In the genomic region with DNA sequence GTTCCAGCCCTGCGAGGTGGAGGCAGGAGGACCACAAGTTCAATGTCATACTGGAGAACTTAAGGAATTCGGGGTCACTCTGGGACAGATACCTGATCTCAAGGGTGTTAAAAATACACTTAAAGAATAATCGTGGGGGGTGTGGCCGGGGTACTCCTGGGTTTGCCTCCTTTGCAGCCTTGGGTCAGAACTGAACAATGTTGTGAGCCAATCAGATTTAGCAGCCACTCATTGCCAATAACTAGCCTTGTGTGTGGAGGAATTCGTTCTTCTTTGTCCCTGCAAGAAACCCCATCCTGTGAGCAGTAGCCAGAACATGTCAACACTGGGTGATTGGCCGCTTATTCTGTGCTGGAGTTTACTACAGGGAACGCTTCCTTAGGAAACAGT, we compare ENCODE assay signal across 7 mouse cellular contexts. TPM values are rescaled to one million over a fixed set of nuclear protein-coding genes. Genes with fewer than 3 reads are reported as not detected.
DNase-seq lines count a peak whose midpoint lies in the region; ATAC-seq and TF ChIP-seq lines count a peak whose summit lies in the region.

No protein-coding gene starts in this region.

- H3K4me2 ChIP-seq in hindbrain, embryonic 12.5 days (replicated peaks): peak overlapping the region; percentile 76
- peak overlapping the region; percentile 87 for H3K4me2 ChIP-seq in midbrain, embryonic 12.5 days (replicated peaks)

- H3K36me3 ChIP-seq in liver, adult 2 months (ENCODE audit: control insufficient read depth, insufficient read depth, low read length): peaks cover 7% of the 10 kb centered on the region; the same call in 1 of the 2 replicates
- no peaks in the 10 kb centered on the region for H3K36me3 ChIP-seq in hindbrain, embryonic 12.5 days
- H3K36me3 ChIP-seq in midbrain, embryonic 12.5 days: no peaks in the 10 kb centered on the region

- peak overlapping the region; percentile 68 for H3K4me3 ChIP-seq in liver, adult 2 months (ENCODE audit: insufficient read depth, low read depth, low read length)
- H3K4me3 ChIP-seq in hindbrain, embryonic 12.5 days: peak overlapping the region; percentile 70
- H3K4me3 ChIP-seq in midbrain, embryonic 12.5 days: peak overlapping the region; percentile 76

- peaks cover 4% of the 10 kb centered on the region; the same call in 1 of the 2 replicates for H3K79me2 ChIP-seq in liver, adult 2 months (ENCODE audit: control insufficient read depth, insufficient read depth, low read length)

- intact Hi-C loops in gastrocnemius, postnatal 36 days (cut with DNase I): loop anchor here (10.0 kb wide), 1 partner anchor 103 kb away; the partner anchor contains the start of gene Ero1lb

- TF ChIP-seq POLR2A in liver, adult 2 months (IDR thresholded peaks at IDR 0.05; ENCODE audit: extremely low read depth, insufficient read depth, low read length): no peak

- H3K9ac ChIP-seq in liver, adult 2 months (ENCODE audit: low read depth, low read length): peak overlapping the region; percentile 51
- peak overlapping the region; percentile 78 for H3K9ac ChIP-seq in hindbrain, embryonic 12.5 days
- H3K9ac ChIP-seq in midbrain, embryonic 12.5 days (replicated peaks): peak overlapping the region; percentile 72

- peaks cover 23% of the 10 kb centered on the region for H3K4me1 ChIP-seq in liver, adult 2 months (ENCODE audit: control insufficient read depth, insufficient read depth, low read length)
- 0 out of 2 replicates have a peak, but pooled peaks cover 4% of the 10 kb centered on the region for H3K4me1 ChIP-seq in hindbrain, embryonic 12.5 days
- peaks cover 11% of the 10 kb centered on the region; the same call in 1 of the 2 replicates for H3K4me1 ChIP-seq in midbrain, embryonic 12.5 days

- no peaks in the 10 kb centered on the region for H3K27me3 ChIP-seq in liver, adult 2 months (ENCODE audit: control insufficient read depth, insufficient read depth, low read length)
- H3K27me3 ChIP-seq in hindbrain, embryonic 12.5 days: no peaks in the 10 kb centered on the region
- H3K27me3 ChIP-seq in midbrain, embryonic 12.5 days: no peaks in the 10 kb centered on the region

- peak; percentile 66 for ATAC-seq in hindbrain, embryonic 12.5 days (ENCODE audit: low FRiP score)
- no peak for ATAC-seq in midbrain, embryonic 12.5 days (ENCODE audit: low FRiP score, low read depth)

- 11% methylated on average over 7 of the region's 7 CpGs for WGBS in liver, adult 2 months
- 6% methylated on average over 7 of the region's 7 CpGs for WGBS in hindbrain, embryonic 12.5 days
- WGBS in midbrain, embryonic 12.5 days: 4% methylated on average over 7 of the region's 7 CpGs

- no peaks in the 10 kb centered on the region for H3K9me3 ChIP-seq in hindbrain, embryonic 12.5 days (replicated peaks)
- no peaks in the 10 kb centered on the region for H3K9me3 ChIP-seq in midbrain, embryonic 12.5 days

- no peak for TF ChIP-seq CTCF in liver, adult 2 months (IDR thresholded peaks at IDR 0.05; ENCODE audit: low read depth, low read length)

- peak; percentile 29 for DNase-seq in liver, adult 2 months (ENCODE audit: extremely low read depth, low read depth, low spot score)
- no peak for DNase-seq in liver
- DNase-seq in c-Kit-positive CD71-negative TER-119-negative erythroid progenitor cells, embryonic 14.5 days (ENCODE audit: low read depth): peak; percentile 12
- no peak for DNase-seq in spleen, adult 12 weeks (ENCODE audit: low spot score)
- no peak for DNase-seq in gastrocnemius, postnatal 36 days

- peak overlapping the region; percentile 77 for H3K27ac ChIP-seq in liver, adult 2 months (replicated peaks; ENCODE audit: insufficient read depth, low read depth, low read length)
- H3K27ac ChIP-seq in hindbrain, embryonic 12.5 days: 0 out of 2 replicates have a peak overlapping the region, but pooled peaks have one; percentile 52
- H3K27ac ChIP-seq in midbrain, embryonic 12.5 days (replicated peaks): no peak overlapping the region; the same call in 1 of the 2 replicates

RNA-seq across cellular contexts. Expression of gene Lgals8, which starts 3.0 kb away (rescaled TPM):
- 134 and 180 TPM in 2 replicates for total RNA-seq in liver, adult 2 months (2014; rRNA removed)
- polyA plus RNA-seq in liver, adult 2 months (2012; rRNA removed): 44.7 and 51.6 TPM in 2 replicates
- polyA plus RNA-seq in hindbrain, embryonic 12.5 days (2016; fragmentation: Nextera tagmentation; extraction: Ambion mirVana): 14.5 and 17.2 TPM in 2 replicates
- polyA plus RNA-seq in midbrain, embryonic 12.5 days (2016; fragmentation: Nextera tagmentation; extraction: Ambion mirVana): 11.8 and 14.1 TPM in 2 replicates
- 10 to 100 TPM; 24.6 to 30.7 TPM for total RNA-seq in gastrocnemius, postnatal 36 days (2021)

RNA-seq across cellular contexts. Expression of gene Edaradd, which starts 58.5 kb away (rescaled TPM):
- total RNA-seq in liver, adult 2 months (2014; rRNA removed): 0.09 and 0.13 TPM in 2 replicates
- 0.07 TPM in 1 of 2 replicates, not detected in the other for polyA plus RNA-seq in liver, adult 2 months (2012; rRNA removed)
- polyA plus RNA-seq in hindbrain, embryonic 12.5 days (2016; fragmentation: Nextera tagmentation; extraction: Ambion mirVana): 0.94 and 1.4 TPM in 2 replicates
- polyA plus RNA-seq in midbrain, embryonic 12.5 days (2016; fragmentation: Nextera tagmentation; extraction: Ambion mirVana): 1.4 and 2.8 TPM in 2 replicates
- total RNA-seq in gastrocnemius, postnatal 36 days (2021): under 1 TPM in 1 of 2 experiments, not detected in 1; 0.08 TPM

Comparison
In these comparisons a context has a peak if more than half of its experiments do, and no peak if none do; other contexts are left out.
1. DNase-seq: peak in liver, adult 2 months (single experiment) and c-Kit-positive CD71-negative TER-119-negative erythroid progenitor cells, embryonic 14.5 days (single experiment); none in liver (single experiment), spleen, adult 12 weeks (single experiment) and gastrocnemius, postnatal 36 days (0 of 2).
2. Peak in every context shown above with its lines, with median percentiles within 50 percentile points of each other: H3K4me3 ChIP-seq and H3K9ac ChIP-seq.